Mouse (Mus musculus): Measurements from ENCODE around the gene Tmem132d.

Gene Tmem132d

DNA sequence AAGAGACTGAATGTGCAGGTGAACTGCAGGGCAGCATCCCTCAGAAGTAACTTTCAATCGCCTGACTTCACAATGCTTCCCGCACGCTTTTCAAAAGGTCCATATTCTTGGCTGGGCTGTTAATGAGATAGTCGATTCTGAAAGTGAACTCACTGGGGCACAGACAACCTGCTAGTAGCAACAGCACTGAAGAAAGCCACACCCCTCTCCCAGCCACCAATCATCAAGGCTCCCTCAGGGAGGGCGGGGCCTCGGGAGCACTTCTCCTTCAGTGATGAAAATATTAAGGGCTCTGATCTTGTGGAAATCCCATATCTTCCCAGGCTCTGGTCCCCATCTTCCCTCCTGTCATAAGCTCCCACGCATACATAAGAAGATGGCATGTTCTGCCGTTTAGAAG, 27.8 kb downstream of the Tmem132d start:
- no peak for DNase-seq (ENCODE audit: low read depth)

DNA sequence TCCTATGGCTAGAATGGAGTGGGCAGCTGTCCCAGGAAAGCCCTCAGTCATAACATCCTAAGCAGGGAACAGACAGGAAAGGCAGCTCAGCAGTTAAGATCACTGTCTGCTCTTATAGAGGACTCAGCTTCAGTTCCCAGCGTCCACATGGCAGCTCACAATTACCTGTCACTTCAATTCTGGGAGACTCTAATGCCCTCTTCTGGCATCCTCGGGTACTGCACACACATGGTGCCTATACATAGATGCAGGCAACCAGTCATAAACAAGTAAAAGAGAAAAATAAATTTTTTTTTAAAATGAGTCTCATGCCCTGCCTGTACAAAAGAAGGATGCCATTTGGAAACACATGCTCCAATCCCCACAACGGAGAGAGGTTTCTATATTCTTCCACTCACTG, 28.7 kb downstream of the Tmem132d start:
- no peak for DNase-seq (ENCODE audit: low read depth)

DNA sequence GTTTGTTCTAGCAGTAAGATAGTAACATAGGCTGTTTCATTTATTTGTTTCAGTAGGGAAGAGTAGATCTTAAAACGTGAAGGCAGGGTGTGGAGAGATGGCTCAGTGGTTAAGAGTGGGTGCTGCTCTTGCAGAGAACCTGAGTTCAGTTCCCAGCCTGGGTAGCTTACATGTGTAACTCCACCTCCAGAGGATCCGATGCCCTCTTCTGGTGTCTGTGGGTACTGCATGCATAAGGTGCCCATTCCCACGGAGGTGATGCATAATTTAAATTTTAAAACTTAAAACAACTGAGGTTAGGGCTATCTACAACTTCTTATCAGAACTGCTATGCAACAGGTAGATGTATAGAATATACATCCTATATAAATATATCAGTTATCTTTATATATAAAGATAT, 40.5 kb downstream of the Tmem132d start:
- no peak for DNase-seq (ENCODE audit: low read depth)

DNA sequence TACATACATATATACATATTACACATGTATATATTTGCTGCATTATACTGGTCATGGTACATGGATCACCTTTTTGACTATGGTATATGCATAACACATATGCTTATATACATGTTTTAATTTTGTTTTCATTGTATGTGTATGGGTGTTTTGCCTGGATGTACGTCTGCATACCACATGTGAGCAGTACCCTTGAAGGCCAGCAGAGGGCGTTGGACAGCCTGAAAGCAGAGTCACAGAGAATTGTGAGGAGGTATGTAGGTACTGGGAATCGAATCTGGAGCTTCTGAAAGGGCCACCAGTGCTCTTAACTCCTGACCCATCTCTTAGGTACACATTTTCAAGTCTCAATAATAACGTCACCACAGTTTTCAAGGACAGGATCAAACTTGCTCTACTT, 43.2 kb downstream of the Tmem132d start:
- DNase-seq (ENCODE audit: low read depth), result no peak

DNA sequence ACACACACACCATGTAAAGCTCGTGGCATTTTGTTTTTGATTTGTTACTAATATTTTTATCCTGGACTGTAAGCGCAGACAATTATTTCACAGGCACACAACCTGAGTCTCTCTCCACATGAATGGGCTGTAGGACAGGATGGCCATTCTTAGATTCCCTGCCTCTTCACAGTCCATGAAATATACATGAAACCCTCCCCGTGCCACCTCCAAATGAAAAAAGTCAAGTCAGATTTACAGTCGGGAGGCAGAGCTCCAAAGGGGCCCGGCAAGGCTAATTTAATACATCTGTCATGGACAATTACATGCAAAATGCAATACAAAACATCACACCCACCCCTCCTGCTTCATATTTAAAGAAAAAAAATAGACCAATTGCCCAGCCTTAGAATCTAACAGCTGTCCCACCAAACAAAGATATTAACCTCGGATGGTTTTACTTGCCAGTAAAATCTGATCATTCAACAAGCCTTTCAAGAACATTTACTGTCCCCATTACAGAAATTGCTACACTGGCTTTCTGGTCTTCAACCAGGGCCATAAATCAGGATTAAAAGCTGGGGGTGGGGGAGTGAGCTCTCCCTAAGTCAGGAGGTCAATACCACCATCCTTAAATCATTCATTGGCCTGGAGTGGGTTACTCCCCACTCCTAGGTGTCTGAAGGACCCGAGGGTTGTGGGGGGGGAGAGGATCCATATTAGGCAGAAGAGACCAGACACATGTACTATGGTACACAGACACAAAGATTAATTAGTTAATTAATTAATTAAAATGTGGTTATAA, 44.3 kb downstream of the Tmem132d start:
- DNase-seq (ENCODE audit: low read depth), result no peak

DNA sequence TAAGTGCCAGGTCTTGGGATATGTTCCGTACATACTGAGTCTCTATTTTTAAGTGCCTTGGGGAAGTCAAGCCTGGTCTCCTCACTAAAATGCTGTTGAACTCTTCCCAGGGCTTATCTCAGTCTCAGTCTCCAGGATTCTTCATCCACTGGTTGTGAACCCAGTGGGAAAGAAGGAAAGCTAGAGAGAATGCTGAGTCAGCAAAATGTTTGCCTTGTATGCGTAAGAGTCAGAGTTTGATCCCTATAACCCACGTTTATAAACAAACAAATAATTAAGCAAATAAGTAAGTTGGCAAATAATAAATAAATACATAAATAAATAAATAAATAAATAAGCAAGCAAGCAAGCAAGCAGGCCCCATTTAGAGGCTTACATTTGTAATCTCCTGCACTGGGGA, 63.1 kb downstream of the Tmem132d start:
- no peak for DNase-seq (ENCODE audit: low read depth)

DNA sequence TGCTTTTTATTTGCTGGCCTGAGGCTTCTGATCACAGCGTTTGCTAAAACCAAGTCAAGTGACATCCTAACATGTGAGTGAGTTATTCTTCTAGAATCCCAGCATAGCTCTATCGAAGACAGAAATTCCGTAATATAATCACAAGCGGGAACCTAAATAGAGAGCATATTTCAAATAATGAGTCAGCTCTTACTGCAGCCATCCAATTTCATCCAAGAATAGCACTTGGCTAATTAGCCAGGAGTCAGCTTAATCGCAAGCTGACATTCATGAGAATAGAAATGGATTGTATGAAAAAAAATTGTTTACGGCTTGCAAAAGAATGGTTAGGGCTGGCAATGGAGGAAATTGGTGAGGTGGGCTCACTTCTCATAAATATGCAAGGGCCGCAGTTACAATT, 63.8 kb downstream of the Tmem132d start:
- no peak for DNase-seq (ENCODE audit: low read depth)

DNA sequence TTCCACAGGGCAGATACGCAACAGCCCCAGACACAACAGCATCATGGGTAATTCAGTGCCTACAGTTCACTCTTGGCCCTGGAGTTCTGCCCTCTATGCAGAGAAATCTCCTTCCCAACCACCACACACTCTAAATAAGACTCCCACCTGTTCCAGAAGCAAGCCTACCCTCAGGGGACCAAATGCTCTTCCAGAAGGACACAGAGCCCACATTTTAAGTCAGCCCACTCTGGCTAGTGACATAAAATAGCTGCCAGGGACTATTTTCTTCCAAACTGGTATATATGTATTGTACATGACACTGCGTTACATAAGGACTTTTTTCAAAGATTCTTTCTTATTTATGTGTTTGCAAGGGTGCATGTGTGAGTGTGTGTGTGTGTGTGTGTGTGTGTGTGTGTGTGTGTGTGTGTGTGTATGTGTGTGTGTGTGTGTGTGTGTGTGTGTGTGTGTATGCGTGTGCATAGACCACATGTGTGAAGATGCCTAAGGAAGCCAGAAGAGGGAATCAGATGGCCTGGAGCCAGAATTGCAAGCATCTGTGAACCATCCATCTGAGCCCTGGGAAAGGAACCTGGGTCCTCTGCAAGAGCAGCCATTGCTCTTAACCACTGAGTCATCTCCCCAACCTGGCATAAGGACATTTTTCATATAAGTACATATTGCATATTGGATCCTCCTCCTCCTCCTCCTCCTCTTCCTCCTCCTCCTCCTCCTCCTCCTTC, 67.5 kb downstream of the Tmem132d start:
- no peak for DNase-seq (ENCODE audit: low read depth)

DNA sequence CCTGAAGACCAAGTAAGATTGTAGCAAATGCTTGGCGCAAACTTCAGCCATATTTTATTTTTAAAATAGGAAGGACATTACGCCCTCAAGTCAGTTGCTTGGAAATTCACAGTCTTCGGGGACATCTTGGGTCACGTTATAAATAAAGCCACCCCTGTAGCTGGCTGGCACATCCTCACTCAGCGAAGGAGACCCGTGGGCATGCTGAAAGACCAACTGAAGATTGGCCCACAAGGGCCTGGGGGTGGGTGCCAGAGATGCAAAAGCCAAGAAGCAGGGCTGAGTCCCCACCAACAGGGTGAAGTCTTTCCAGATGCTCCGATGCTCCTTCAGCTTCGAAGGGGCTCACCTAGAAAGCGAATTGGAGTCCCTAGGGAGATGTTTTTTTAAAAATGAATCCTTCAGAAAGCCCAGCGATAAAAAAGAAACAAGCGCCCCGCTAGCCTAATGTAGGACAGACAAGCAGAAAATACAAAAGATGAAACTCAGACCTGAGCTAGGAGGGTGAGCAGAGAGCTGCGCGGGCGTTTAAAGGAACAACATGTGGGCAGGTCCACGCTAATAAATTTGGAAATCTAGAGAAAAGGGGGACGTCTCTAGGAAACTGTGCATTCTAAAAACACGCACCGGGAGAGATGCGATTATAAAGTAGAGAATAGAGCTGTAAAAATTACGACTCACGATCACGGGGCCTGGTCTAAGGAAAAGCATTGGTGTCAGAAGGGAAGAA, 71.8 kb downstream of the Tmem132d start:
- DNase-seq (ENCODE audit: low read depth), result no peak

DNA sequence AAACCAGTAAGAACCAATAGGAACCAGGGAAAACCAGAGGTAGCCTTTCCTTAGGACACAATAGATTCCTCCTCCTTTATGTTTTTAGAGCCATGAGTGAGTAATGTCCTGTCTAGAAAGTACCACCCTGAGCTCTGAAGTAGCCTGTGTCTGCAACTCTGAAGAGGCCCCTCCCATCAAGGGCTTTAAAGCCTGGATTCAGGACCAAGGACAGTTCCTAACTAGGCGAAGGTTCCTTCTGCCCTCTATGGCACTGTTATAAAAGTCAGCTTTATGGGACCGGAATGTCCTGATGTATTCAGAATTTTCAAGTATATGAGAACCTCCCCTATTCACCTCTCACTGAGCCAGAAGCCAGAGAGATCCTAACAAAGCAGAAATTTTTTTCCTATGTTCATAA, 84.0 kb downstream of the Tmem132d start:
- DNase-seq (ENCODE audit: low read depth), result no peak

DNA sequence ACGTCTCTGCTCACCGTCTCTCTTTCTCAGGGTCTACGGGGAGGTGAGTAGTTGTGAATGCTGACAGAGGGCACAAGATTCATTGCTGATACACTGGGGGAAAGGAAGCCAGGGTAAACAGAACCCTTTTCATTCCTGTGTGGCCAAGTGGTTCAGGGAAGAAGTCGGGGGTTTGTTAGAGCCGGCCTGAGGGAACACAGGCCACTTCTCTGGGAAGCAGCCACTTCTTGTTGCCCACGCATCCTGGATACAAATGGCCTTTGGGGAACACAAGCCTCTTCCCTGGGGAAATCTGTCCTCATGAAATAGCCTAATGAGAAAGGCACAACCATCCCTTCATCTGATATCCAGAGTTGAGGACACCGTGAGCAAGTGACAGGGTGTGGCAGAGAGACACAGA, 96.0 kb downstream of the Tmem132d start:
- no peak for DNase-seq (ENCODE audit: low read depth)

DNA sequence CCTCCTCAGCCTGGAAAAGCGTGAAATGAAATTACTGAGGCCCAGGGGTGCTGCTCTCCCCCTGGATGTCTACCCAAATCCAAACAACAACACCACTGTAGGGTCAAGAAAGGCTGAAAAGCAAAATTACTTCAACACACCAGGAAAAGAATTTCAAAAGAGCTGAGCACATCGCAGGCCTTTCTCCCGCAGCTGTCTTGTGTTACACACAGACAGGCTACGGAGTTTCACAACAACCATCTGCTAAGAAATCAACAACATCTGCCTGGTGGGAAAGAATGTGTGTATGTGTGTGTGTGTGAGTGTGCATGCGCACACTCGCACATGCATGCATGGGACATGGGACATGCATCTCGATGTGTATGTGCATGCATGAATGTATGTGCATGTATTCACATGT, 100.1 kb downstream of the Tmem132d start:
- DNase-seq (ENCODE audit: low read depth), result no peak

DNA sequence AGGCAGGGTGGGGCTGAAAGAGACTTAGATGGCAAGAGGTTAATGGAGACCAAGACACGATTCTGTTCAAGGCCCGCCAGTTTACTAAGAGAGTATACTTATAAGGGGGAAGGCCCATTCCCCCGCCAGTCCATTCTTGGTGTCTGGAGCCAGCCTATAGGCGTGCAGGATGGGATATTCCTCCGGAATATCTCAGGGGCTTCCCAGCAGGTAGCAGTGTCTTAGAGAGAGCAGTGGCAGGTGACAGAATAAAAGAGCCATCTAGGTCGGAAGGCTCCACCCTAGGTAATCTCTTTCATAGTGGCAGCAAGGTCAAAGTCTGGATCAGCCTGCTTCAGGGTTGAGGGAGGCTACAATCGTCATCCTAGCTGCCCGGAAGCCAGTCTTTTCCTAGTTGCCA, 102.5 kb downstream of the Tmem132d start:
- no peak for DNase-seq (ENCODE audit: low read depth)

DNA sequence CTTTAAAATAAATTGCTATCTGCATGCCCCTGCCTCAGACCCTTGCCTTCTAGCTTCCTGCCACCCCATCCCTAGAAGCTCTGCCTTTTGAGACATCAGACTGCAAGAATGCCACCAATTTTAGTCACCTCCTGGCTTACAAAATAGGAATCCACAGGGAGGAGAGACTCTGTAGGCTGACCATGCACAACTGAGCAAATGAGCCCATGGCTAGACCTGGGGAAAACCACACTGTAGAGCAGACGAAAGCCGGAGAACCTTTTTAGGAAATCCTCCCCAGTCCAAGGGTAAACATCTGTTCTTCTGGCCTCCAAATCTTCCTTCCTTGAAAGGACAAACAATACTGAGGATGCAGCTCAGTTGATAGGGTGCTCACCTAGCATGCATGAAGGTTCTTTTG, 130.5 kb downstream of the Tmem132d start:
- no peak for DNase-seq (ENCODE audit: low read depth)

DNA sequence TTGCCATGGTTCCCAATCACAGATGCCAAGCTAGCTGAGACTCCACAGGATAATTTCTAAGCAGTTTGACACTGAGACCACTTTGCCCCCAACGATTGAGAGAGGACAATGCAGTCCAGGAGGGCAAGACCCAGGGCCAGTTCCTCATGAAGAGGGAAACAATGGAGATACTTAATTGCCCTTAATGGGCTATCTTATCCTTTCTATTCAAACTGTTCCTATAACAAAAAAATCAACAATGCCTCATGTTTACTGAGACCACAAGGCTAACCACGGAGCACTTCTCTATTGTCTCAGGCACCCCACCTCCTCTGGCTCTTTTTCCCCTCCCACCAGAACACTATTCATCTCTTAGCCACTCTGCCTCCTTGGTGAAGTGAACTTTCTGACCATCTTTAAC, 141.7 kb downstream of the Tmem132d start:
- DNase-seq (ENCODE audit: low read depth), result no peak

DNA sequence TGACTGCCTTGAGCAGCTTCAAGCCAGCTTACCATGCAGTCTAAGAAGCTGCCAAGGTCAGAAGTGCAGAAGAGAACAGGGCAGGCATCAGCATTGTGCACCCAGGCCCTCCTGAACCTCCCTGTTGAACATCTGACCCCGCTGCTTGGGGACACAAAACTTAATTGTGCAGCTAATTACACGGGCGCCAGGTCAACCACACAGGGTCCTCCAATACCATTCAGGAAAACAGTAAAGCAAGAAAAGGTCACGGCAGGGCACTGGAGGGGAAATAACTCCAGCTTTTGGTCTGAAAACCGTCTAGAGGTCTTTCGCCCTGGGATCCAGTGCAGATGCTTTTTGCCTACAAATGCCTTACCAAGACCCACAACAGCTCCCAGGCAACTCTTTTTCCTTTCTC, 159.6 kb downstream of the Tmem132d start:
- no peak for DNase-seq (ENCODE audit: low read depth)

DNA sequence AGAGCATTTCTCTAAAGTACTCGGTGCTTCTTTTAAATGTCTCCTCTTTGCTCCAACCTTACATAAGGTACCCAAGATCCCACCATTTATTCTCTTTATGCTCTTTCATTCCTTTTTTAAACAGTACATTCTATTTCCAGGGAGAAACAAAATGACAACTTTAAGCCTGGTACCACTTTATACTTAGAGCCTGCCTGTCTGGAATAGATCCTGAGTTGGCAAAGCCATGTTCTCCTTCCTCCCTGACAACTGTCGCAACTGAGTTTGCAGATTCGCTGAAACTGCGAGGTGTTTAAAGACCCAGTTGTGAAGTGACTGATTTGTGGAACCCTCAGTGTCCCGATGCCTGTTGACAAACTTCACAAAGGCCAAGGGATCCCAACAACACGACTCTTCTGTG, 165.5 kb downstream of the Tmem132d start:
- no peak for DNase-seq (ENCODE audit: low read depth)

DNA sequence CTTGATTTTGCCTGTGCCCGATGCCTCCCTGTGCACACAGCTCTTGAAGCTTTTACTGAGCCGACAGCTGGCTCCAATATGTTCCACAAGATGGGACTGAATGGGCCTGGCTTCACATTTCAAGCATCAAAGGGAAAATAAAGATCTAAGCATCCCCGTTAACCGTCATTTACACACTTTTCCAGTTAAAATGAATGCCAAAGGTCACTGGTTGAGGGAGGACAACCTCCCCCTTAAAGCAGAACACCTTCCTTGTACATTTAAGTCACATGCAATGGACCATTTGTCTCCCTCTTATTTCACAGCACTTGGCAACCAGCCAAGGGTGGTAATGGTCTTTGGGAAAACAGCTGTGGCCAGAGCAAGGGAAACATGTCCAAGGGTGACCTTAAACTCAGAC, 188.7 kb downstream of the Tmem132d start:
- DNase-seq (ENCODE audit: low read depth), result no peak

DNA sequence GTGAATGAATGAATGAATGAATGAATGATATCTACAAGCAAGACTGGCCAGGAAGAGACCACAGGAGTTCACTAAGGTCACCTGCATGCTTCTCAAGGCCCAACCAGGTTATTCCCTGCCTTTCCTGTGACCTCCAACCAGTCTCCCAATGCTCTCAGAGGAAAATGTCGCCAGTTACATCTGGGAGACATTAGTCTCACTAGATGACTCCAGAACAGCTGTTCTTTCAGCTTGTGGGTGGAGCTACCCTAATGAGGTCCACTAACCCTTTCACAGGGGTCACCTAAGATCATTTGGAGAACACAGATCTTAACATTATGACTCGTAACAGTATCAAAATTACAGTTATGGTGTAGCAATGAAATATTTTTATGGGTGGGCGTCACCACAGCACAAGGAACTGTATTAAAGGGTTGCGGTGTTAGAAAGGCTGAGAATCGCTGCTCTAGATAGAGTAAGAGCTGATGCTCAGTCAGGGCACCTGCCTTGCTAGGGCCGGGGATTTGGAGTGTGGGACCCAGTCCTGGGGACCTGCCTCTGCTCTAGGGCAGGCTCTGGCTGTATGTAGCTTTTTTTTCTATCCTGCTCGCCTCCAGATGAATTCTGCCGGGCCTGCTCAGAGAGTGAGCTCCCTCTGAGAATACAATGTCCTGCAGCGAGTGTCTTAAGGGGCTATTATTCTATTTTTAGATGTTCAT, 196.1 kb downstream of the Tmem132d start:
- no peak for DNase-seq (ENCODE audit: low read depth)

DNA sequence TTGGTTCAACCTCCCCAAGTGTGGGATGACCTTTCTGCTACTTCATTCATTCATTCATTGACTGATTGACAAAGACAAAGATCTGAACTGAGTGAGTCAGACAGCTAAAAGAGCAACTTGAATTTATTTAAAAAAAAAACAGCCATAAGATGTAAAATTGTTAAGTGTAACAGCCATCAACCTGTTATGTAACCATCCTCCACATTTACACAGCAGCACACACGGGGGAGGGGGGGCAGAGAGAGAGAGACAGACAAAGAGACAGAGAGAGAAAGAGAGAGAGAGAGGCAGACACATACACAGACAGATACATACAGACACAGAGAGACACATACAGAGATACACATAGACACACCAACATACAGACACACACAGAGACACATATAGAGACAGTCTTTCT, 197.3 kb downstream of the Tmem132d start:
- DNase-seq (ENCODE audit: low read depth), result no peak

DNA sequence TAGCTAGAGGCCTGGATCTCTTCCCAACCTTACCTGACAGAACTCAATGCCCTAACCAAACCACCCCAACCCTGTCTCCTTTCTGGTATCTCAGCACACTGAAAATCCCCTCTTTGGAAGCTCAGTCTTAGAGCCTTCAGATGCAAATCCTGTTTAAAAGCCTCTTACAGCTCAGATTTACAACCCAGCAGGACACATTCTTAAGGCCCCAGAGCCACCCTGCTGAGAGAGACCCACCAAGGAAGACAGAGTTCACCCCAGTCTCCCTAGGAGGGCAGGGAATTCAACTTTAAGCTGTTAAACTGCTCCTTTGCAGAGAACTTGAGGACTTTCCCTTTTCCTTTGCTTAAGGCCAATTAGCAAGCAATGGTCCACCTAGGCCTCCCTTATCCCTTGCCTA, 199.8 kb downstream of the Tmem132d start:
- DNase-seq (ENCODE audit: low read depth), result no peak

DNA sequence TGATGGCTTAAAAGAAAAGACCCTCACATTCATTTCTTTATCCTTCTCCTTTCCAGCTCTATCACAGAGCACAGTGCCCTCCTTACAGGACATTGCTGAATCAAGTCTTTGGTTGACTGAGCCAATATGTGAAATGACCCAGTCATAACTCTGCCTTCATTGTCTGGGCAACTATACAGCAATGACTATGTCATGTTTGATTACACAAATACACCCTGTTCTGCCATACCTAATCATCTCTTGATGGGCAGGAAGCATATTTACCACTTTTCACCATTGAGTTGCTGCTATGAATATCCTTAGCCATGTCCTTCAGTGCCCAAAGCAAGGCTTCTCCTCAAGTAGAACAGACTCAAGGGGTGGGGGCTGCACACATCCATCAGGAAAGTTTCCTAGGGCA, 214.6 kb downstream of the Tmem132d start:
- no peak for DNase-seq (ENCODE audit: low read depth)

DNA sequence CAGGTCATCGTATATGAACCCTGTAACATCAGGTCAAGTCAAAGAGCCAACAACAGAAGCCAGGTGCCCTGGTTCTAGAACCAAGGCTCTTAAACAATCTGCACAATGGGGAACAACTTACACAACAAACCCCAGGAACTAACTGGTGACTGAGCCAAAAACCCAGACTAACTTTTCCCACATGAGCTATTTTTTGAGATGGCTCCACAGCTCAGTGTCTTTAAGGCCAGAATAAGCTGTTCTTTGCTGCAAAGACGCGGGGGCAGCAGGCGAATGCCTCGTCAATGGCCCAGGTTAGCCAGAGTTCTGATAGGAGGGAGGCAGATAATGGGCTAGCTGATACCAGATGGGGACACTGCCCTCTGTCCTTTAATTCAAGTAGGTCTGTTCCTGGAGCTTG, 221.8 kb downstream of the Tmem132d start:
- no peak for DNase-seq (ENCODE audit: low read depth)
